Mouse (Mus musculus) NIH3T3 (cell line): ENCODE measurements at regions not wholly inside any gene's neighbourhood (a gene's known extent, or its start where the extent isn't known, plus 50 kb on each side); places are given as distances from the start of the nearest gene placed in this dataset.
A peak's percentile ranks its signal among the peaks of the same experiment; 100 is the strongest.

ENCODE experiments used
- DNase-seq: peaks from one replicate; pipeline ENCODE4 v3.0.0-alpha.2; 2012; ENCODE audit warnings: low read depth

GRCm38 (mm10) chrX:21293666-21294065 lies 118.2 kb upstream of the Gm21876 start:
- DNase-seq: peak; percentile 53

DNA sequence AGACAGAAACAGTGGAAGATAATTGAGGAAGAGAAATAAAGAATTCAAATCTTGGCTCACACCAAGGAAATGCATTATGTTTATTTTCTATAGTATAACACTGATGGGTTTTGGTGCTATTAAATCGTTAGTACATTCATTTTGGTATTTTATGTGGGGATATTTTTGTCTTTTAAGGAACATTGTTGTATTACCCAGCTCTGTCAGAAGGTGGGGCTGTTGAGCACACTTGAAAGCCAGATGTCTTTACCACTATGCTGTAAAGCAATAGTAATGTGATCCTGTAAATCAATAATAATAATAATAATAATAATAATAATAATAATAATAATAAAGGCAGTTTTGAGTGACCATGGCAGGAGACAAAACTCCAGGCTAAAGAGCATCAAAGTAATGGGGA lies 120.0 kb upstream of the Gm21876 start:
- DNase-seq: peak; percentile 17

GRCm38 (mm10) chrX:21297349-21297748 lies 121.9 kb upstream of the Gm21876 start:
- no peak for DNase-seq

- no peak for DNase-seq
These were observed 149.8 kb upstream of the Agtr2 start for GRCm38 (mm10) chrX:21334499-21335032.

DNA sequence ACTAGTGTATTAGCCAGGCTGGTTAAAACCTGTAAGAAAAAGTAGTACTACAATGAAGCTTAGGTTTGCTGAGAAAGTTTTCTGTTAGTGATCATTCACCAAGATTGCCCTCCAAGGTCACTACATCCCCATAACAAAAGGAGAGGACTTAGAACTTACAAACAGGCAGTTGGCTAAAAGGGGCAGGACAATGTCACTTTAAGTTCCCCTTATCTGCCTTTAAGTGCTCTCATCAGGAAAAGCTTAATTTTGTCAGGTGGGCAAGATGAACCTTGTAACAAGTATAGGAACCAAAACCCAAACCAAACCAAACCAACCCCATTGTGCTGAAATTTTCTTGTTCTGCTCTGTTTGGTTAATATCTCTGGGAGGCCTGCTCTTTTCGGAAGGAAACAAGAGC lies 139.9 kb upstream of the Agtr2 start:
- DNase-seq: no peak

GRCm38 (mm10) chrX:21350503-21350902 lies 133.8 kb upstream of the Agtr2 start:
- DNase-seq: peak; percentile 52

DNA sequence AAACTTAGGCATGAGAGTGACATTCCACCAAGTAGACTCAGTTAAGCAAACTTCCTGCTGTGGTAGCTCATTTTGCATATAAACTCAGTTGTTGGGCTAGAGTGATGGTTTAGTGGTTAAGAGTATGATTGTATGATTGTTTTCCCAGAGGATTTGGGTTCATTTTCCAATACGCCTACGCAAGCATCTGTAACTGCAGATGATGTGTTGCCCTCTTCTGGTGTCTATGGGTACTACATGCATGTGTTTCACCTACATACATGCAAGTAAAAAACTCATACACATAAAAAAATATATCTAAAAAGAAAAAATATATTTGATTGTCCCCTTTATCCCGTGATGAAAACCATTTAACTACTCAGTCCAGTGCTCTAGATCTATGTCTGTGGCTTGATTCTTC lies 132.0 kb upstream of the Agtr2 start:
- peak; percentile 51 for DNase-seq

GRCm38 (mm10) chrX:21360771-21361667 lies 123.3 kb upstream of the Agtr2 start:
- DNase-seq: no peak

GRCm38 (mm10) chrX:21385221-21385620 lies 99.1 kb upstream of the Agtr2 start:
- DNase-seq: peak; percentile 6

DNA sequence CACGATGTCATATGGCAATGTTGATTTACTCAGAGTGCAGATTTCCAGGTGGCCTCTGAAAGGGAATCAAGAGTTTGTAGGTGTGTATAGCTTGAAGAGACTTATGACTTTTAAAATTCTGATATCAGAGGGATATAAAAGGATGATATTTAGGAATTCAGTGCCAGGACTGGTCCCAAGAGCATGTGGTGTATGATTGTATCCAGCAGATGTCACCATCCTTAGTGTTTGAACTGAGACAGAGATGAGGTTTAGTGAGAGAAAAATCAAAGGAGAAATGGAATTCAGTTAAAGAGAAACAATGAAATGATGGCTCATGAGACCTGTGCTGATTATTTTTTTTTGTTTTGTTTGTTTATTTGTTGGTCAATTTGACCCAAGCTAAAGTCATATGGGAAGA lies 94.4 kb upstream of the Agtr2 start:
- no peak for DNase-seq

DNA sequence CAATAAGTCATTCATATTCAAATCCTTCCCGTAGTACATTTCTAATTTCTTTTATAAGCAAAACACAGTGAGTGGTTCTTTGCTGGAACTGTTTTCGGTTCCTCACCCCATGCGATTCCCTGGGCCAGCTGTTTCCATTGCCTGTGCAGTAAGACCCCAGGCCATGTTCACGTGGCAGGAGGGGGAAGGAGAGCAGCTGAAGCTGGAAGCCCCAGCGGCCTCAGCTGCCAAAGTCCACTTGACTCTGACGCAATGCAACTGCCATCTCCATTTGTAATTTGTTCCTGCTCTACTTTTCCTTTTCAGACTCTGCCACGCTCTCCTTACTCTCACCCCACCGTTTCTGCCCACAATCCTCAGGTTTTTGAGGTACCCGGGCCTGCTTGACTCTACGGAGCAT lies 91.1 kb upstream of the Agtr2 start:
- peak; percentile 1 for DNase-seq

- DNase-seq: peak; percentile 39
These were observed 59.5 kb upstream of the Agtr2 start for GRCm38 (mm10) chrX:21424797-21425196.

GRCm38 (mm10) chrX:21428081-21428480 lies 56.3 kb upstream of the Agtr2 start:
- peak; percentile 3 for DNase-seq

DNA sequence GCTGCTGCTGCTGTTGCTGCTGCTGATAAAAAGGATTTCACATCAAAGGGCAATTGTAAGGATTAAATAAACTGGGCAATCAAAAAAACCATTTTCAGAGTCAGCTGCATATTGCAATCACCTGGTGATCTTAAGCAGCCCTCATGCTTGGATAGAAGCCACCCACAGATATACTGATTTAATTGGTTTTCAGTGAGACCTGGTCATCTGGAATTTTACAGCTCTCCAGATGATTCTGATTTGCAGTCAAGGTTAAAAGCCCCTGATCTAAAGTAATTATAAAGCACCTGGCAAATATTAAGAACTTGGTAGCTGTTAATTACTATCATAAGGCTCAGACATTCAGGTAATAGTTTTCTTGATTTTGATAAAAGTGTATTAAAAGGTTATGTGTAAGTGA lies 50.8 kb upstream of the Agtr2 start:
- DNase-seq: no peak
